Mouse (Mus musculus): Measurements from ENCODE around the gene Vmn1r79. TPM values are rescaled to one million over a fixed set of nuclear protein-coding genes. Genes with fewer than 3 reads are reported as not detected.
"Not testable (repeated sequence)": the region's sequence is repeated elsewhere in the genome, so short reads cannot be mapped to it uniquely, and the experiment has no call there.

Vmn1r79 gene
- total RNA-seq (2021), result not detected

GRCm38 (mm10) chr7:12170979-12171378 lies at the start of gene Vmn1r79:
Vmn1r79 (plus strand) TSS chr7:12171279.
- DNase-seq (ENCODE audit: extremely low spot score in 1 of 2, low spot score in 1 of 2), result not testable (repeated sequence)

DNA sequence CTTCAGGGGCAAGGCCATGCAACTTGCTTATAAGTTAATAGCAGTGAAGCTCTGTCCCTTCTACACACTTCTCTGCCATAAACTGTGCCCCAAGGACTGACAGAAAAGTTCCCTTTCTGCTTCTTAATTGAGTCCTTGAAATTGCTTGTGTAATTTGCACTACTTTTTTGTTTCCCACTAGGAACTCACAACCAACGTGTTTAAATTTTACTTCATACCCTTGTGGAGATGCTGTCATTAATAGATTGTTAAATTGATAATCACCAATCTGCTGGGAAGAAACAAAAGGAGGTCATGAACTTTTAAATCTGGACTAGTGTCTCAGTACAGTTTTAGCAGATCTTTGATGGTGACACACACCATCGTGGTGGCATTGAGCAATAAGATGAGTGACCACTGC lies 21.1 kb upstream of the Vmn1r79 start, which contains the start of gene Vmn1r78:
TSS of gene Vmn1r78 (plus strand) at position 301 of the 400 bp plus-strand sequence.
- no peak for DNase-seq (ENCODE audit: extremely low spot score in 1 of 2, low spot score in 1 of 2)

DNA sequence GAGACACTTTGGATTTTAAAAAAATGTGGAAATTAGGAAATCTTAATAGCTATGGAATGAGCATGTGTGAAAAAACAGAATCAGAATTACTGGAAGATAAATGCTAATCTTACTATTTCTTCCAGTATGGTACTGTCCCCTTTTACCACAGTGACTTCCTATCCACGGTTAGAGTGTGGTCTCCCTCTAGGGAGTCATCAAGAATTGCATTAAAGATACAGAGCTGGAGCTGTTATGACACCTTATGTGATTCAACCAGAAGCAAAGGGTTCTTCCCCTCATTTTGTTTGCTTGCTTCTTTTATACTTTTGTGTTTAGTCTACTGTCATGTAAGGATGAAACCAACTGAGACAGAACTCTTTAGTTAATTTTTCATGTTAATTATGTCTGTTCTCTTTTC lies 14.6 kb upstream of the Vmn1r79 start:
- DNase-seq (ENCODE audit: extremely low spot score in 1 of 2, low spot score in 1 of 2), result not testable (repeated sequence)

DNA sequence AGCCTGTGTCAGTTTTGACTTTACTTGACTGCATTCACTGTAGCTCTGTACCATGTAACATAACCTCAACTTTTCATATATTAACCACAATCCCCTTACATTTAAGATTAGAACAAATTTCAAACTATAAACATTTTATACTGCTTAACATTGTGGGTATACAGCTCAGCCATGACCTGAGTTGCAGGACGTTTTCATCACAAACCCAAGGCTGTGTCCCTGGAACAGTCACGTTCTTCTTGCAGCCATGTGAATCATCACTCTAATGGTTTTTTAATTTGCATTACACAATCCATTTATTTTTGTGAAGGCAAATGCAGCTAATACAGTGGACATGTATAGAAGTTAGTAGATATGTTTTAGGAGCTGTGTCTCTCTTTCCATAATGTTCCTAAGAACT lies 1.8 kb downstream of the Vmn1r79 start:
- DNase-seq (ENCODE audit: extremely low spot score in 1 of 2, low spot score in 1 of 2), result not testable (repeated sequence)

DNA sequence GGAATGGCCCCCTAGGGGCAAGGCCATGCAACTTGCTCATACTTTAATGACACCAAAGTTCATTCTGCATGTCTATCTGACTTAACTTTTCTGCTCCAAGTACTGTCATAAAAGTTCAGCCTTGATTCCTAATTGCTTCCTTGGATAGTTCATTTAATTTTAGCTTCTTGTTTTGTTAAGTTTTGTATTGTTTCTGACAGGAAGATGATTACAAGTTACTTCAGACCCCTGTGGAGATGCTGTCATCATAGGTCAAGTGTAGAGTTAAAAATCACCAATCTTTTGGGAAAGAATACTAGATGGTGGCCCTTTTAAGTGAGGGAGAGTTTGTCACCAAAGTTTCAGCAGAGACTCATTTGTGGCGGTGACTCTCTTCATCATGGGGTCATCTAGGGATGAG lies 17.9 kb downstream of the Vmn1r79 start, which contains the start of gene Vmn1r80:
TSS of gene Vmn1r80 (plus strand) at position 301 of the 400 bp plus-strand sequence.
- no peak for DNase-seq (ENCODE audit: extremely low spot score in 1 of 2, low spot score in 1 of 2)

- no peak for DNase-seq (ENCODE audit: extremely low spot score in 1 of 2, low spot score in 1 of 2)
These were observed 33.1 kb downstream of the Vmn1r79 start for GRCm38 (mm10) chr7:12204141-12204540.

Other genes starting within 250 kb of the Vmn1r79 start
- gene Vmn1r76, start 233.1 kb upstream of the Vmn1r79 start, total RNA-seq (2021), result not detected
- gene Vmn1r77, start 134.5 kb upstream of the Vmn1r79 start, total RNA-seq (2021), result not detected
- not detected for gene Vmn1r78, start 21.0 kb upstream of the Vmn1r79 start, total RNA-seq (2021)
- gene Vmn1r80, start 18.0 kb downstream of the Vmn1r79 start, total RNA-seq (2021), result not detected
- gene Vmn1r81, start 97.0 kb downstream of the Vmn1r79 start, total RNA-seq (2021), result not detected
- gene Vmn1r82, start 129.2 kb downstream of the Vmn1r79 start, total RNA-seq (2021), result not detected
- gene Vmn1r83, start 158.2 kb downstream of the Vmn1r79 start, total RNA-seq (2021), result not detected
- not detected for gene Vmn1r84, start 198.0 kb downstream of the Vmn1r79 start, total RNA-seq (2021)

Data from layer of hippocampus, postnatal 25 days (tissue).